Mouse (Mus musculus) cerebellum, adult 11 months (tissue): ENCODE data around the gene Nfib.

Experiments used
- DNase-seq: peaks from one replicate; pipeline ENCODE4 v3.0.0; 2022

Gene Nfib

GRCm38 (mm10) chr4:82538069-82538811, 167.3 kb downstream of the Nfib start:
- DNase-seq: peak; percentile 40

- DNase-seq: peak; percentile 48
Observed at GRCm38 (mm10) chr4:82537279-82537967, 168.1 kb downstream of the Nfib start.

DNA sequence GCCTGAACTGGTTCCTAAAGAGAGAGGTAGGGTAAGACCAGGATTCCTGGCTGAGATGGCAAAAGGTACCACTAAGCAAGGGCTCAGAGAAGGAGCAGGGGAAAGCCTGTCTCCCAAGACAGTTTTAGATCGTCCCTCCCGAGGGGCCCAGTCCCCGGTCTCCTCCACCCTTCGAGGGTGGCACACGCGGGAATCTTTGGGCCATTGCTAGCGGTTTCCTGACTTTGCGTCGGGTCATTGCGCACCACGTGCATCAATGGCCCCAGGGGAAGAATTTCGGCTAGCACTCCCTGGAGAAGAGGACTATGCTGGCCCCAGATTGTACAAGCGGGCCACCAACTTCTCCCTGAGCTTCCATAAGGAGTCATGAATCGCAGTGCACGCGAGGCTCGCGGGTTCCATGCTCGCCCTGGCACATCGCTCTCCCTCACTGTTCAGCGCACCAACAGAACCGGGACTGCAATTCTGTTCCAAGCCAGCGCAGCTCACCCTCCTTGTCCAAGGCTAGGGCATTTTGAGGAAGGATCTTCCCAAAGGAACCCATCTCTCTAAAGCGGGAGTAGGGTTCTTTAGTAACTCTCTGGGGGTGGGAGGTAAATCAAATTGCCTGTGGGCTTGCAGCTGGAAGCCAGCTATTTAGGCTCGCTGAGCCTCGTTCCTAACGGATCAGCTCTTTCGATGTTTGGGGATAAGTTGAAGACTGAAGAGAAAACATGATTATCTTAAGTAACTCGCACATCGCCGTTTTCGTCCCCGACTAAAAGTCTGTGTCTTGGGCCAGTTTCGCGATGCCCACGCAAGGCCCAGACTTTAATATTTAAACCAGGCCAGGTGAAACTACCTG, 168.9 kb downstream of the Nfib start:
- peak; percentile 49 for DNase-seq

DNA sequence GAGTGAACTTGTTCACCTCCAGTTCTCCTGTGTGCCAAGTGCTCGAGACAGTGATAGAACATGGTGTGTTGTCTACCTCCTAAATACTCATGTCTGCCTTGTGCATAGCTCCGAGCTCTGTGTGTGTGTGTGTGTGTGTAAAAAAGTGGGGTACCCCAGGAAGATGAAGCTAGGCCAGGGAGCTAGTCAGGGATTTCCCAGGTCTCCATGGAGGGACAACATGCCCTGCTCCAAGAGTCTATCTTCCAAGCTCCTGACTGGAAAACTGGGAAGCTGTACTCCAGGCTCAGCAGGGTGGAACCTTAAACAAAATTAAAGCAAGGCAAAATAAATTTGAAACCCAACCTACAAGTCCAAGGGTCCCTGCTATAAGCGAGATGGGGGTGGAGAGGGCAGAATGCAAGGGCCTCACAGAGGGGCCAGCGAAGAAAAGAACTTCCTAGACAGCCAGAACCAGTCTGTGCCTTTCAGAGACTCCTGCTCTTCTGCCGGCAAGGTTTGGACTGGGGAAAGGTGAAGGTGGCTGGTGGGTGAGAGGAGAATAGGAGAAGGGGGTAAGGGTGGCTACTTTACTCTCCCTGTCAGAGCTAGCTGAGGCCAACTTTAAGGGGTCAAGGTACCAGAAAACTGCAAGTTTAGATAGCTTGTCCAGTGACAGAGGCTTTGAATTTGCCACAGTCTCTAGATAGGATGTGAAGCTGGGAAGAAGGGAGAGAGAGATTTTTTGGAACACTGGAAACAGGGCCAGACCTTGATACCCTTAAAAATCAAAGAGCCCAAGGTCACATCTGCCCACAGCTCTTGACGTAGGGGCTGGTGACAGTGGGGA, 169.7 kb downstream of the Nfib start:
- peak; percentile 17 for DNase-seq

DNA sequence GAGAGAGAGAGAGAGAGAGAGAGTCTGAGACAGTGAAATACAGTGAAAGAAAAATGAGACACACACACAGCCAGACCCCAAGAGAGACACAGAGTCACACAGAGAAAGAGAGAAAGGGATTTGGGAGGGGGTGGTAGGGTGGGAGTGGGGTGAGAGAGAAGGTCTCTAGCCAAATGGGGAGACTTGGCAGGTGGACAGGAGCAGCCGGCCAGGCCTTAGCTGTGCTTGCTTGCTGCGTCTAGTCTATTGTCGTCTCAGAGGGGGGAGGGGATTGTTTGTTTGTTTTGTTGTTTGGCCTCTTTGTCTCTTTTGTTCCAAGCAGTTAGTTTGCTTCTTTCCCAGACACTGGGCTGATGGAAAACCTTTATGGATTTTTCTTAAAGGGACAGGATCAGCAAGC, 172.3 kb downstream of the Nfib start:
- DNase-seq: peak; percentile 31

DNA sequence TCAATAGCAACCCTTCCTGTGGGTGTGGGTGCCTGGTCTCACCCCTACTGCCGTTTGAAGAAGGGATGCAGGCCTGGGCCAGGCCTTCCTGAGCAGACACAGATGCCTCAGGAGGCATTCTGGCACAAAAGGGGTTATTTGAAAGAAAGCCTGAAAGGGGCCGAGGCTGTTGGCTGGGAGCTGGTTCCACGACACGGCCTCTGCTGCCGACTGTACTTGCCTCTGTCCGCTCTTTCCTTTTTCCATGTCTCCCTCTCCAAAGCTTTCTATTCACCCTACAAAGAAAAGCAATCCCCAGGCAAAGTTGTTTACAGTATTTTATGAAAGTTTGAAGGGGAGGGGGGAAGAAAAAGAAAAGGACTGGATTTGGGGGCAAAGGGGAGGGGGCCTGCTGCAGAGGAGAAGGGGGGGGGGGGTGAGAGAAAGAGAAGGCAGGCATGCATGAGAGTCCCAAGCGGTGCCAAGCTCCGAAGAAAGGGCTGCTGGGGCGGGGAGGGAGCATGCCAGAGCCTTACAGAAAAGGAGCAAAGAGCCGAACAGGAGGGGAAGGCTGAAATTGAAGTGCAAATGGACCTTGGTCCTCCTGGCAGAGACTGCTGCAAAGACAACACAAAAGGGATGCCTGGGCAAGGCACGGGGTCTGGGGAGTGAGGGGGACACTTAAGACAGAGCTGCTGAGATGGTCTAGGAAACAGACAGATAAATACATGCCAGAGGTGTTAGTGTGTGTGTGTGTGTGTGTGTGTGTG, 172.9 kb downstream of the Nfib start:
- DNase-seq: peak; percentile 54

- no peak for DNase-seq
Observed at GRCm38 (mm10) chr4:82531977-82532376, 173.6 kb downstream of the Nfib start.

GRCm38 (mm10) chr4:82530875-82531353, 174.6 kb downstream of the Nfib start:
- no peak for DNase-seq

DNA sequence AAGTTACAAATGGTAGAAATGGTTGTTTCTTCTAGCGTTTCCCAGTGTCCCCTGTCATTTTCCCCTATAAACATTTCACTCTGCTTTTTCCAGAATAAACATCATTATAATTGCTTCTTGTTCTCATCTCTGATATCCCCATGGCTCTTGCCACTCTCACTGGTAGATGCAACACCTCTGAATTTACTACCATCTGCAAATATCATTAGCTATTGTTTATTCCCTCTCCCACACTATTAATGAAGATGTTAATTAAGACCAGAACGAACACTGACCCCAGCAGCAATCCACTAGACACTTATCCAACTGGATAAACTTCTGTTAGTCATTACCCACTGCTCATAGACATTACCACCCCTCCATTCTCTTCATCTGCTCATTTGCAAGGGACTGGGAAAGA, 176.6 kb downstream of the Nfib start:
- no peak for DNase-seq

- DNase-seq: no peak
Observed at GRCm38 (mm10) chr4:82519935-82520334, 185.6 kb downstream of the Nfib start.

DNA sequence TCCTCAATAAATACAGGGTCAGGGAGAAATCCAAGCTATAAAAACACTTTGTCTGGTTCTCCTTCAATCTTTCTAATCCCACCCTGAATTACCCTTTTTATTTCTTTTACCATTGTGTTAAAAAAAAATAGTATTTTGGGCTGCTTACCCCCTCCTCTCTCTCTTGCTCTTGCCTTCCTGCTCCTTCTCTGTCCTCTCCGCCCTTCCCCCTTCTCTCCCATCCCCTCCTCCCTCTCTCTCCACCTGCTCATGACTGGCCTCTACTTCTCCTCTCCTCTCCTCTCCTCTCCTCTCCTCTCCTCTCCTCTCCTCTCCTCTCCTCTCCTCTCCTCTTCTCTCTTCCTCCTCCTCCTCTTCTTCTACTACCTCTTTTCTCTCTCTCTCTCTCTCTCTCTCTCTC, 187.4 kb downstream of the Nfib start:
- DNase-seq: no peak

- no peak for DNase-seq
Observed at GRCm38 (mm10) chr4:82517311-82517710, 188.2 kb downstream of the Nfib start.

DNA sequence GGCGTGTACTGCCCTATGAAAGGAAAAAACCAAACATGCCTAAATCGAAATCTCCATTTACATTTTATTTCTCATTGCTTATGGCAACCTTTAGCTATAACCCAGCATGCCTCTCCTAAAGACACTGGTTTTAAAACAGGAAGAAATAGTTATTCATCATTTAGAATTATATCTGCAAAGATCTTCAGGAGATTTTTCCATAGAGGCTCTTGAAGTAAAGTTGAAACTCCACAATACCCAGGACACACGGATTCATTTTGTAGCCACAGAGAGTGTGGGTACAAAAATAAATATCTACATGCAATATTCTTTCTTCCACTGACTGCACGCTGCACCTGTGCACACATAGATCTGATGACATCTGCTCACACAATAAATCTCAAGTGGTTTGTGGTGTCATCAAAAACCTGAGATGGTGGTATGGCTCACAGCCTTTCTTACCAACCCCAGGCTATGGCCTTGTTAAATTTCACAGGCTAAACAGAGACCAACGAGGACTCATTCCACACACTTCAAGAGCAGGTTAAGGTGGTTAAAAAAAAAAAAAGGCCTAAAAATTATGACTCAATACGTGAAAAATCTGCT, 189.2 kb downstream of the Nfib start:
- DNase-seq: no peak

DNA sequence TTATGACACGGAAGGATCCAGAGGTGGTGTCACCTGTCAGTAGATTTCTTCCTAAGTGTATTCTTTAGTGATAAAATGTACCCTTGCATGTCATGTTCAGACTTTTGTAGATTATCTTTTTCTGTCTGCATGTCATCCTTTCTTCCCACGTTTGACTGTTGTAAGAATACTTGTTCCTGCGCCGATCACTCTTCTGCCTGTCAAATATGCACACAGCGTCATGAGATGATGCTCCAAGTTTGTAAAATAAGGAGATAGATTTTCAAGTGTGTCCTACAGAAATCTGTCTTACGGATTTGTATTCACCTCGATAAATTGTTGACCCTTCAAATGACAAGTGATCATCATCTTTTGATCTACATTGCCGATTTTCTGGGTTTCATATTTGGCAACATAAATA, 190.6 kb downstream of the Nfib start:
- DNase-seq: no peak

DNA sequence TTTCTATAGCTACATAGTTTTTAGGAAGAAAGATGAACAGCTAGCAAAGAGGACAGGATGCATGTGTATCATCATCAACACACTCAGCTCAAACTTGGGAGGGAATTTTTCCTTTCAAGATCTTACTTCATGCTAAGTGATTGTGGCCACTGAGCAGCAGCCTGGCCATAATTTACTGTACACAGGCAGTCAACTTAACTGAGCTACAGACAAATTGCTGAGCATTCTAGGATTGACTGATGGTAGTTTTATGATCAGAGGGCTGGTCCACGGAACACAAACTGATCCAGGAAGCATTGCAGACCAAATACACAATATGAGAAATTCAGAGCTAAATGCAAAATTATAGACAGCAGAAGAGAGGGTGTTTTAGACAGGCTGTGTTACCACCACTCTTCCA, 191.2 kb downstream of the Nfib start:
- DNase-seq: no peak

DNA sequence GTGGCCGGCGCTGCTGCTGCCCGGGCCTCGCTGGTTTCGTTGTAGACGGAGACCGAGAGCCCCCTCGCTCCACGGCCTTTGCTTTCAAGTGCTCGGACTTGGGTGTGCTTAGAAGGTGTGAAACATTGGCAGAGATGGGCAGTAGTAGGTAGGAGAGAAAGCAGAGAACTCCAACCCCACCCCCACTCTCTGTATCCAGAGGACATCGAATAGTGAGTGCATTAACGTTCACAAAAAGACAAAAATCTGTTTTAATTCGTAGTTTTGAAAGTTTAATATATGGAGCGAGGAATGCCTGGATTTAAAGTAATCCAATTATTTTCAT, 192.2 kb downstream of the Nfib start:
- DNase-seq: no peak

- DNase-seq: peak; percentile 99
Observed at GRCm38 (mm10) chr4:82512743-82513425, 192.7 kb downstream of the Nfib start.

DNA sequence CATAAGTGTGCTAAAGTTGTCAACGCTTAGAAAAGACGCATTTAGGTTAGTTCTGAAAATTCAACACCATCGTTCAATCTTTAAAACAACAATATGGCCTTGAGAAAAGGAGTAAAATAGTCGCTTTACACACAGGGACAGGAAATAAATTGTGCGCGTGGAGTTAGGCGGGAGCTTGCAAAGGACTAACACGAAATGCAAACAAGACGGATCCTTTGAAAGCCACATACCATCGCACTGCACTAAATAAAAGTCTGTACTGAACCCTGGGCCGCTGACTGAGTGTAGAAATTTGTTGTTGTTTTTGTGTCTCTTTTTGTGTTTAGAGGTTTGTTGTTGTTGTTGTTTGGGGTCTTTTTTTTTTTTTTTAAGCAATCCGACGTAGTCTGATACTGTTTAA, 193.2 kb downstream of the Nfib start:
- no peak for DNase-seq

DNA sequence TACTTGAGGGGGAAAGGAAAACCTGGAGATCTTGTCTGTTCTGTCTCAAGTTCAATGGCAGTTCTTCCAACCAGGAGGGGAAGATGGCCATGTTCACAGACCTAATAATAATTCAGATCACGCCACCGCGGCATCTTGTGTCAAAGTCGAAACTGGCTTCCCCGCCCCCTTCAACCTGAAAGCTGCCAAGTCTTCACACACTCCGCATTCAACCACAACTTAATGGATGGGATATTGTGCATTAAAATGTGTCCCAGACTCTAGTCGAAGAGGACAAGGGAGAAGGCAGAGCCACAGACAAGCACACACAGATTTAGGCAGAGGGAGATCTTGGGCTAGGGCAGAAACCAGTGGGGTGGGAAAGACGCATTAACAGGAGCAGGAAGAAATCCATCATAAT, 194.0 kb downstream of the Nfib start:
- no peak for DNase-seq

- DNase-seq: no peak
Observed at GRCm38 (mm10) chr4:82511001-82511513, 194.5 kb downstream of the Nfib start.

GRCm38 (mm10) chr4:82509771-82510170, 195.8 kb downstream of the Nfib start:
- no peak for DNase-seq
